Mouse (Mus musculus) C2C12 (cell line): ENCODE results near the gene Sult6b2.

ENCODE experiments used
- CEBPB ChIP-seq: IDR thresholded peaks from one replicate; pipeline ENCODE4 v1.6.1; 2011; ENCODE audit warnings: low read depth, mild to moderate bottlenecking, control low read depth, moderate library complexity
- CTCF ChIP-seq: IDR thresholded peaks from one replicate; pipeline ENCODE4 v1.5.1; 2011; ENCODE audit not compliant: control insufficient read depth, insufficient read depth, insufficient read length
- FOSL1 ChIP-seq: IDR thresholded peaks from one replicate; pipeline ENCODE4 v1.8.0; 2011; ENCODE audit warnings: mild to moderate bottlenecking, low read length; ENCODE audit not compliant: poor library complexity, insufficient read depth, severe bottlenecking
- MAX ChIP-seq: IDR thresholded peaks from one replicate; pipeline ENCODE4 v1.6.1; 2011; ENCODE audit warnings: mild to moderate bottlenecking, control low read depth
- MYOD1 ChIP-seq: IDR thresholded peaks from one replicate; pipeline ENCODE4 v1.6.1; 2011; ENCODE audit warnings: low read depth; ENCODE audit not compliant: control insufficient read depth, insufficient read length
- MYOG ChIP-seq: IDR thresholded peaks from one replicate; pipeline ENCODE4 v1.6.1; 2011; ENCODE audit not compliant: control insufficient read depth, insufficient read length; ENCODE audit errors: extremely low read depth
- USF1 ChIP-seq: IDR thresholded peaks from one replicate; pipeline ENCODE4 v1.6.1; 2011; ENCODE audit warnings: low read depth, mild to moderate bottlenecking, control low read depth, moderate library complexity

GRCm38 (mm10) chr6:142810239-142810638, 5.9 kb upstream of the Sult6b2 start:
- TF ChIP-seq CTCF (no peak), MAX (no peak), USF1 (no peak), FOSL1 (no peak), CEBPB (no peak), MYOD1 (no peak), MYOG (no peak)
